Comparison of ENCODE assay signal across 8 mouse cellular contexts in the genomic region with DNA sequence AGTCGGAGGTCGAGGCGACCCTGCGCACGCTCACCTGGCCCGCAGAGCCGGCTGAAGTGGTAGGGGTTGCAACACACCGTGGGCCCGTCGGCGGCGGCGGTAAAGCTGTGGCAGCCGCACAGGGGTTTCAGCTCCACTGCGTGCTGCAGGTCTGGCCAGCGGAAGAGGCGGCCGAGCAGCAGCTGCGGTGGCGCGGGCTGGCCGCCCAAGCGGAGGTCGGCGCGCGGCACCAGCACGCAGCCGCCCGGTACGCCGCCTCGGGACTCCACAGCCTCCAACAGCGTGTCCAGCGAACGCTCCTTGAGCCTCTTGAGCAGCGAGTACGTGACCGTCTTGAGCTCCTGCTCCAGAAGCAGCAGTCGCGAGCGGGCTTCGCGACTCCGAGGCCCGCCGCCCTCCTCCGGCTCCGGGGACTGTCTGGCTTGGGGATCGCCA. TPM values are rescaled to one million over a fixed set of nuclear protein-coding genes. Genes with fewer than 3 reads are reported as not detected.
DNase-seq lines count a peak whose midpoint lies in the region; ATAC-seq lines count a peak whose summit lies in the region.

No protein-coding gene starts in this region.

- H3K4me3 ChIP-seq in kidney, embryonic 14.5 days (ENCODE audit: low read length) = peak overlapping the region; percentile 97

- peaks cover 5% of the 10 kb centered on the region; the same call in 1 of the 2 replicates for H3K36me3 ChIP-seq in kidney, embryonic 14.5 days (ENCODE audit: control insufficient read depth, insufficient read depth, low read length)

- no peak for ATAC-seq in kidney, embryonic 14.5 days (ENCODE audit: low FRiP score, low TSS enrichment)
- ATAC-seq in erythroid progenitor cell, adult 5-6 weeks (replicated peaks; ENCODE audit: low FRiP score, poor library complexity, severe bottlenecking) = no peak

- WGBS in kidney, embryonic 14.5 days = under 1% methylated on average over 50 of the region's 50 CpGs

- no peaks in the 10 kb centered on the region for H3K9me3 ChIP-seq in kidney, embryonic 14.5 days (ENCODE audit: control insufficient read depth, low read length)

- H3K4me2 ChIP-seq in kidney, embryonic 14.5 days (replicated peaks; ENCODE audit: low read depth, low read length) = peak overlapping the region; percentile 71

- intact Hi-C loops in gastrocnemius, postnatal 14 days (cut with DNase I; ENCODE audit: low total_unique reads) = loop anchor here (5.0 kb wide), 1 partner anchor 63 kb away; no protein-coding TSS in a partner anchor

- H3K9ac ChIP-seq in kidney, embryonic 14.5 days (ENCODE audit: low read depth, low read length) = peak overlapping the region; percentile 99

- DNase-seq in kidney, adult 18-20 months = no peak
- peak; percentile 43 for DNase-seq in Muller cell, postnatal 12 days (ENCODE audit: inconsistent ontology term)
- peak; percentile 39 for DNase-seq in gastrocnemius, postnatal 14 days
- DNase-seq in kidney, postnatal 14 days = peak; percentile 49
- peak; percentile 52 to 69 for DNase-seq in lung, postnatal 4 days
- DNase-seq in ovary, adult 18-20 months (ENCODE audit: low spot score) = no peak

- peaks cover 39% of the 10 kb centered on the region for H3K4me1 ChIP-seq in kidney, embryonic 14.5 days (ENCODE audit: control insufficient read depth, insufficient read depth, low read length)

- H3K27me3 ChIP-seq in kidney, embryonic 14.5 days (ENCODE audit: control insufficient read depth, insufficient read depth, low read length) = no peaks in the 10 kb centered on the region

- H3K27ac ChIP-seq in kidney, embryonic 14.5 days (ENCODE audit: low read depth, low read length) = peak overlapping the region; percentile 98

RNA-seq across cellular contexts. Expression of gene Smad6, which starts 1.7 kb away (rescaled TPM):
- 12.2 and 14.3 TPM in 2 replicates for polyA plus RNA-seq in kidney, embryonic 14.5 days (2014; fragmentation: Nextera tagmentation; extraction: Ambion mirVana)
- total RNA-seq in gastrocnemius, postnatal 14 days (2021) = 1 to 10 TPM; 1.9 to 2.9 TPM
- total RNA-seq in erythroid progenitor cell, adult 5-6 weeks (2015; ENCODE audit: low replicate concordance) = not detected in 2 replicates
- total RNA-seq in erythroid progenitor cell, adult 5-6 weeks (2017; ENCODE audit: low replicate concordance) = 0.39 TPM in 1 of 2 replicates, not detected in the other

Comparison
In these comparisons a context has a peak if more than half of its experiments do, and no peak if none do; other contexts are left out.
1. DNase-seq: peak in Muller cell, postnatal 12 days (single experiment), gastrocnemius, postnatal 14 days (single experiment), kidney, postnatal 14 days (single experiment) and lung, postnatal 4 days (2 of 2); none in kidney, adult 18-20 months (single experiment) and ovary, adult 18-20 months (single experiment).